Comparison of ENCODE assay signal across 9 mouse cellular contexts in genomic region chr1:170218091-170218884, GRCm38 (mm10). TPM values are rescaled to one million over a fixed set of nuclear protein-coding genes. Genes with fewer than 3 reads are reported as not detected.
A peak's percentile ranks its signal among the peaks of the same experiment; 100 is the strongest.
DNase-seq lines count a peak whose midpoint lies in the region; ATAC-seq and TF ChIP-seq lines count a peak whose summit lies in the region.
"Had no signal": no experiment of that assay in that cellular context is flagged by ENCODE, and none has a peak within 500 bp of the region (broad histone marks: within the 10 kb centered on the region; RNA-seq: fewer than 3 reads in every experiment).

No protein-coding gene starts in this region.

- no peak for ATAC-seq in heart, postnatal 0 days (ENCODE audit: insufficient read depth, low read depth)
- no peak for ATAC-seq in forebrain, embryonic 11.5 days (replicated peaks; ENCODE audit: low FRiP score)

- H3K36me3 ChIP-seq in heart, postnatal 0 days (replicated peaks; ENCODE audit: control insufficient read depth, insufficient read depth, low read length), result no peaks in the 10 kb centered on the region
- no peaks in the 10 kb centered on the region for H3K36me3 ChIP-seq in heart, embryonic 10.5 days
- no peaks in the 10 kb centered on the region for H3K36me3 ChIP-seq in thymus, adult 2 months (ENCODE audit: control insufficient read depth, insufficient read depth, low read length)
- no peaks in the 10 kb centered on the region for H3K36me3 ChIP-seq in forebrain, embryonic 11.5 days (ENCODE audit: control insufficient read depth, insufficient read depth, low read length)
- no peaks in the 10 kb centered on the region for H3K36me3 ChIP-seq in limb, embryonic 10.5 days

- no peak for TF ChIP-seq EP300 in heart, postnatal 0 days (IDR thresholded peaks at IDR 0.05; ENCODE audit: low read depth)

- no peak overlapping the region for H3K4me2 ChIP-seq in heart, postnatal 0 days (ENCODE audit: low read depth, low read length)
- H3K4me2 ChIP-seq in forebrain, embryonic 11.5 days (ENCODE audit: low read depth, low read length, severe bottlenecking), result no peak overlapping the region

- H3K4me1 ChIP-seq in heart, postnatal 0 days (ENCODE audit: control insufficient read depth, insufficient read depth), result peaks cover 6% of the 10 kb centered on the region; the same call in 1 of the 2 replicates
- H3K4me1 ChIP-seq in heart, embryonic 10.5 days, result no peaks in the 10 kb centered on the region
- peaks cover 2% of the 10 kb centered on the region; the same call in 1 of the 2 replicates for H3K4me1 ChIP-seq in thymus, adult 2 months (replicated peaks; ENCODE audit: control insufficient read depth, insufficient read depth, low read length)
- no peaks in the 10 kb centered on the region for H3K4me1 ChIP-seq in forebrain, embryonic 11.5 days (replicated peaks; ENCODE audit: control insufficient read depth, insufficient read depth, low read length)
- H3K4me1 ChIP-seq in limb, embryonic 10.5 days, result peaks cover 6% of the 10 kb centered on the region; the same call in 1 of the 2 replicates

- no peak overlapping the region for H3K9ac ChIP-seq in heart, postnatal 0 days (replicated peaks; ENCODE audit: low read depth, low read length)
- H3K9ac ChIP-seq in forebrain, embryonic 11.5 days (ENCODE audit: low read length), result no peak overlapping the region

- no peak overlapping the region for H3K27ac ChIP-seq in heart, postnatal 0 days (ENCODE audit: low read depth)
- no peak overlapping the region for H3K27ac ChIP-seq in heart, embryonic 10.5 days
- H3K27ac ChIP-seq in thymus, adult 2 months (ENCODE audit: control insufficient read depth, insufficient read depth, low read length), result no peak overlapping the region
- no peak overlapping the region for H3K27ac ChIP-seq in forebrain, embryonic 11.5 days (ENCODE audit: low read depth, low read length)
- H3K27ac ChIP-seq in limb, embryonic 10.5 days, result no peak overlapping the region

- 72% methylated on average over 6 of the region's 6 CpGs for WGBS in heart, postnatal 0 days
- 82% methylated on average over 6 of the region's 6 CpGs for WGBS in heart, embryonic 10.5 days
- 79% methylated on average over 6 of the region's 6 CpGs for WGBS in thymus, adult 2 months
- WGBS in forebrain, embryonic 11.5 days, result 81% methylated on average over 6 of the region's 6 CpGs
- 81% methylated on average over 6 of the region's 6 CpGs for WGBS in limb, embryonic 10.5 days

- peak; percentile 32 for TF ChIP-seq CTCF in heart, postnatal 0 days (IDR thresholded peaks at IDR 0.05; ENCODE audit: low read depth)
- no peak for TF ChIP-seq CTCF in thymus, adult 2 months (IDR thresholded peaks at IDR 0.05; ENCODE audit: borderline replicate concordance, control insufficient read depth, extremely low read depth, insufficient read depth, low read length, poor library complexity)

- no peak for TF ChIP-seq POLR2A in thymus, adult 2 months (IDR thresholded peaks at IDR 0.05; ENCODE audit: control insufficient read depth, extremely low read depth, insufficient read depth, low read length, poor library complexity)

- H3K9me3 ChIP-seq in heart, postnatal 0 days (replicated peaks; ENCODE audit: control insufficient read depth, low read length), result no peaks in the 10 kb centered on the region
- H3K9me3 ChIP-seq in heart, embryonic 10.5 days, result no peaks in the 10 kb centered on the region
- H3K9me3 ChIP-seq in forebrain, embryonic 11.5 days (ENCODE audit: control insufficient read depth, low read length), result no peaks in the 10 kb centered on the region
- H3K9me3 ChIP-seq in limb, embryonic 10.5 days (replicated peaks), result no peaks in the 10 kb centered on the region

- H3K4me3 ChIP-seq in heart, postnatal 0 days (ENCODE audit: low read depth, low read length), result no peak overlapping the region
- H3K4me3 ChIP-seq in heart, embryonic 10.5 days, result no peak overlapping the region
- no peak overlapping the region for H3K4me3 ChIP-seq in thymus, adult 2 months (ENCODE audit: control insufficient read depth, insufficient read depth, low read length)
- no peak overlapping the region for H3K4me3 ChIP-seq in forebrain, embryonic 11.5 days (ENCODE audit: low read depth, low read length)
- H3K4me3 ChIP-seq in limb, embryonic 10.5 days, result no peak overlapping the region

- peak; percentile 8 for DNase-seq in heart, postnatal 0 days (ENCODE audit: low spot score)
- DNase-seq in heart, embryonic 10.5 days (ENCODE audit: low spot score), result no peak
- DNase-seq in thymus, adult 2 months, result peak; percentile 25
- no peak for DNase-seq in thymus, adult 18-20 months
- DNase-seq in forelimb bud, embryonic 11.5 days (ENCODE audit: low read depth, low spot score), result peak; percentile 20
- peak; percentile 29 for DNase-seq in thymus, postnatal 4 days
- DNase-seq in forebrain, embryonic 11.5 days (ENCODE audit: low spot score), result no peak
- no peak for DNase-seq in limb, embryonic 10.5 days (ENCODE audit: low spot score)

- H3K27me3 ChIP-seq in heart, postnatal 0 days (ENCODE audit: control insufficient read depth, insufficient read depth, low read length), result peaks cover 11% of the 10 kb centered on the region; the same call in 1 of the 2 replicates
- no peaks in the 10 kb centered on the region; the same call in 1 of the 2 replicates for H3K27me3 ChIP-seq in heart, embryonic 10.5 days (ENCODE audit: insufficient read depth, poor library complexity, severe bottlenecking)
- no peaks in the 10 kb centered on the region for H3K27me3 ChIP-seq in thymus, adult 2 months (ENCODE audit: control insufficient read depth, insufficient read depth, low read length)
- no peaks in the 10 kb centered on the region for H3K27me3 ChIP-seq in forebrain, embryonic 11.5 days (ENCODE audit: control insufficient read depth, insufficient read depth, low read length)
- H3K27me3 ChIP-seq in limb, embryonic 10.5 days (ENCODE audit: low read depth, poor library complexity, severe bottlenecking), result no peaks in the 10 kb centered on the region

RNA-seq across cellular contexts. Expression of gene Uhmk1, which starts 3.1 kb away (rescaled TPM):
- 10.4 and 11.2 TPM in 2 replicates for total RNA-seq in heart, postnatal 0 days (2014; rRNA removed; ENCODE audit: low replicate concordance)
- 2.1 and 2.6 TPM in 2 replicates for polyA plus RNA-seq in heart, postnatal 0 days (2015; fragmentation: Nextera tagmentation; extraction: Ambion mirVana)
- 8.6 and 10.5 TPM in 2 replicates for polyA plus RNA-seq in heart, embryonic 10.5 days (2016; fragmentation: Nextera tagmentation; extraction: Ambion mirVana)
- 16.3 and 16.8 TPM in 2 replicates for polyA plus RNA-seq in thymus, adult 2 months (2012; rRNA removed)
- polyA plus RNA-seq in forebrain, embryonic 11.5 days (2014; fragmentation: Nextera tagmentation; extraction: Ambion mirVana), result 16.7 TPM in 2 replicates
- 8.9 and 9.5 TPM in 2 replicates for polyA plus RNA-seq in limb, embryonic 10.5 days (2016; fragmentation: Nextera tagmentation; extraction: Ambion mirVana)

RNA-seq across cellular contexts. Expression of gene Sh2d1b2, which starts 14.3 kb away (rescaled TPM):
- not detected in 2 replicates for total RNA-seq in heart, postnatal 0 days (2014; rRNA removed; ENCODE audit: low replicate concordance)
- polyA plus RNA-seq in heart, postnatal 0 days (2015; fragmentation: Nextera tagmentation; extraction: Ambion mirVana), result not detected in 2 replicates
- polyA plus RNA-seq in heart, embryonic 10.5 days (2016; fragmentation: Nextera tagmentation; extraction: Ambion mirVana), result not detected in 2 replicates
- polyA plus RNA-seq in thymus, adult 2 months (2012; rRNA removed), result 0.04 and 0.06 TPM in 2 replicates
- 0.07 TPM in 1 of 2 replicates, not detected in the other for polyA plus RNA-seq in forebrain, embryonic 11.5 days (2014; fragmentation: Nextera tagmentation; extraction: Ambion mirVana)
- polyA plus RNA-seq in limb, embryonic 10.5 days (2016; fragmentation: Nextera tagmentation; extraction: Ambion mirVana), result 0.11 TPM in 1 of 2 replicates, not detected in the other
- total RNA-seq: layer of hippocampus, adult 8-10 months had no signal

RNA-seq across cellular contexts. Expression of gene Uap1, which starts 43.5 kb away (rescaled TPM):
- 23.0 and 26.1 TPM in 2 replicates for total RNA-seq in heart, postnatal 0 days (2014; rRNA removed; ENCODE audit: low replicate concordance)
- polyA plus RNA-seq in heart, postnatal 0 days (2015; fragmentation: Nextera tagmentation; extraction: Ambion mirVana), result 40.2 and 42.3 TPM in 2 replicates
- 63.0 and 67.4 TPM in 2 replicates for polyA plus RNA-seq in heart, embryonic 10.5 days (2016; fragmentation: Nextera tagmentation; extraction: Ambion mirVana)
- 16.1 and 17.3 TPM in 2 replicates for polyA plus RNA-seq in thymus, adult 2 months (2012; rRNA removed)
- 59.2 and 65.7 TPM in 2 replicates for polyA plus RNA-seq in forebrain, embryonic 11.5 days (2014; fragmentation: Nextera tagmentation; extraction: Ambion mirVana)
- polyA plus RNA-seq in limb, embryonic 10.5 days (2016; fragmentation: Nextera tagmentation; extraction: Ambion mirVana), result 54.0 and 57.7 TPM in 2 replicates

RNA-seq across cellular contexts. Expression of gene Sh2d1b1, which starts 58.8 kb away (rescaled TPM):
- total RNA-seq in heart, postnatal 0 days (2014; rRNA removed; ENCODE audit: low replicate concordance), result not detected in 2 replicates
- polyA plus RNA-seq in heart, postnatal 0 days (2015; fragmentation: Nextera tagmentation; extraction: Ambion mirVana), result 0.08 and 0.12 TPM in 2 replicates
- polyA plus RNA-seq in heart, embryonic 10.5 days (2016; fragmentation: Nextera tagmentation; extraction: Ambion mirVana), result 0.10 TPM in 1 of 2 replicates, not detected in the other
- 0.48 and 0.71 TPM in 2 replicates for polyA plus RNA-seq in thymus, adult 2 months (2012; rRNA removed)
- polyA plus RNA-seq in forebrain, embryonic 11.5 days (2014; fragmentation: Nextera tagmentation; extraction: Ambion mirVana), result not detected in 2 replicates
- 0.05 TPM in 1 of 2 replicates, not detected in the other for polyA plus RNA-seq in limb, embryonic 10.5 days (2016; fragmentation: Nextera tagmentation; extraction: Ambion mirVana)

Comparison
In these comparisons a context has a peak if more than half of its experiments do, and no peak if none do; other contexts are left out.
1. DNase-seq: peak in heart, postnatal 0 days (single experiment), thymus, adult 2 months (single experiment), forelimb bud, embryonic 11.5 days (single experiment) and thymus, postnatal 4 days (single experiment); none in heart, embryonic 10.5 days (single experiment), thymus, adult 18-20 months (0 of 2), forebrain, embryonic 11.5 days (single experiment) and limb, embryonic 10.5 days (single experiment).